Mouse (Mus musculus): Measurements from ENCODE around the gene Luzp2. TPM values are rescaled to one million over a fixed set of nuclear protein-coding genes. Genes with fewer than 3 reads are reported as not detected.

Luzp2 gene
- polyA plus RNA-seq, 1 experiment from 2014 or later, result 0.51 TPM

DNA sequence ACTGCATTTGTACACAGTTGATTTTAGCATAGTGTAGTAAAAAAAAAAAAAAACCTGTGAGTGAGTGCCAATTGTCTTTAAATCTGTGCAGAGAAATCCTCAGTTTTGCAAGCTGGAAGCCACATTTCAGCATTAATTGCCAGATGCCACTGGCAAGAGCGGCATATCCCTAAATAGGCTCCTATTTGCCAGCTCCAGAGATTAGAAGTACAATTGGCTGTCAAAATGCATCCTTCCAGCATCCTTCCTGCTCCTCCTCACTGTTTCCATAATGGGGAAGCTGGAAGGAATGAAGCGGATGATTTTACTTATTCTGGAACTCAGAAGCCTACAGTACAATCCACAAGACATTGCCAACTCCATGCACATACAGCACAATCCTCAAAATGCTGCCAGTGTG lies 354.2 kb downstream of the Luzp2 start:
- no peaks in the 10 kb centered on the region for H3K27me3 ChIP-seq (replicated peaks; ENCODE audit: low read depth, poor library complexity, severe bottlenecking)
- no peak overlapping the region for H3K27ac ChIP-seq (replicated peaks)
- no peaks in the 10 kb centered on the region for H3K9me3 ChIP-seq
- no peaks in the 10 kb centered on the region for H3K4me1 ChIP-seq
- DNase-seq (ENCODE audit: low spot score), result no peak
- WGBS, result 89% methylated on average over 2 of the region's 2 CpGs
- no peaks in the 10 kb centered on the region for H3K36me3 ChIP-seq (replicated peaks)
- H3K4me3 ChIP-seq, result no peak overlapping the region

DNA sequence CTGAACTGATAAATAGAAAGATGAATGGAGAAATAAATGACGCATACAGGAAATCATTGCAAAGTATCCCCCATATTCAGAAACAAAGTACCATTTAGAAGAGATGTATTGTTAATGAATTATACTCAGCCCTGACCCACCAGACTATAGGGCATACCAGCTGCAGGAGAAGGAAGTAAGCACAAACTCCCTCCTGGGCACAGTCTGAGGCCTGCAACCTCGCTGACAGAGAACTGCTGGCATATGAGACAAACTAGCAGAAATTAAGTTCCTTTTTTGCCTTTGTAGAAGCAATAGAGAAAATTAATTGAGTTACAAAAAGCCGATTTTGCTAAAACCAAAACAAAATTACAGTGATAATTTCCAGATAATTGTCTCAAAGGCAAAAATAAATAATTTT lies 355.4 kb downstream of the Luzp2 start:
- Histone ChIP-seq H3K9me3 (no peaks in the 10 kb centered on the region), H3K27ac (replicated peaks) (no peak overlapping the region), H3K4me3 (no peak overlapping the region), H3K36me3 (replicated peaks) (no peaks in the 10 kb centered on the region), H3K27me3 (replicated peaks; ENCODE audit: low read depth, poor library complexity, severe bottlenecking) (no peaks in the 10 kb centered on the region), H3K4me1 (no peaks in the 10 kb centered on the region)
- DNase-seq (ENCODE audit: low spot score), result no peak
- 77% methylated on average over 3 of the region's 3 CpGs for WGBS

GRCm38 (mm10) chr7:55198806-55199205 lies 363.5 kb downstream of the Luzp2 start:
- DNase-seq (ENCODE audit: low spot score), result no peak
- no peaks in the 10 kb centered on the region for H3K27me3 ChIP-seq (replicated peaks; ENCODE audit: low read depth, poor library complexity, severe bottlenecking)
- no peak overlapping the region for H3K27ac ChIP-seq (replicated peaks)
- no peaks in the 10 kb centered on the region for H3K4me1 ChIP-seq
- H3K9me3 ChIP-seq, result no peaks in the 10 kb centered on the region
- H3K36me3 ChIP-seq (replicated peaks), result no peaks in the 10 kb centered on the region
- no peak overlapping the region for H3K4me3 ChIP-seq
- 95% methylated on average over 2 of the region's 2 CpGs for WGBS

- WGBS, result 81% methylated on average over 2 of the region's 2 CpGs
- Histone ChIP-seq H3K4me3 (no peak overlapping the region), H3K9me3 (no peaks in the 10 kb centered on the region), H3K36me3 (replicated peaks) (no peaks in the 10 kb centered on the region), H3K4me1 (no peaks in the 10 kb centered on the region), H3K27me3 (replicated peaks; ENCODE audit: low read depth, poor library complexity, severe bottlenecking) (no peaks in the 10 kb centered on the region), H3K27ac (replicated peaks) (no peak overlapping the region)
- no peak for DNase-seq (ENCODE audit: low spot score)
Observed at GRCm38 (mm10) chr7:55222997-55223396, 387.7 kb downstream of the Luzp2 start.

- Histone ChIP-seq H3K4me3 (no peak overlapping the region), H3K4me1 (no peaks in the 10 kb centered on the region), H3K9me3 (no peaks in the 10 kb centered on the region), H3K36me3 (replicated peaks) (no peaks in the 10 kb centered on the region), H3K27me3 (replicated peaks; ENCODE audit: low read depth, poor library complexity, severe bottlenecking) (no peaks in the 10 kb centered on the region), H3K27ac (replicated peaks) (no peak overlapping the region)
- no peak for DNase-seq (ENCODE audit: low spot score)
Observed at GRCm38 (mm10) chr7:55229407-55229806, 394.1 kb downstream of the Luzp2 start.

Data from embryonic facial prominence, embryonic 10.5 days (tissue).